Mouse (Mus musculus) bone marrow macrophage, adult 2 months (primary cell): Measurements from ENCODE around the gene Ing4.

Experiments used
- CTCF ChIP-seq: IDR thresholded peaks from 2 replicates; pipeline ENCODE4 v1.5.1; 2012; ENCODE audit warnings: low read depth, mild to moderate bottlenecking, low read length, moderate library complexity
- POLR2A ChIP-seq: IDR thresholded peaks from 2 replicates; pipeline ENCODE4 v1.6.1; 2012; ENCODE audit warnings: mild to moderate bottlenecking, low read depth, low read length, borderline replicate concordance

GRCm38 (mm10) chr6:125097951-125098350 lies 58.4 kb downstream of the Ing4 start:
- no peak for TF ChIP-seq CTCF
- no peak for TF ChIP-seq POLR2A
